Mouse (Mus musculus): ENCODE measurements around the gene Nagpa. TPM values are rescaled to one million over a fixed set of nuclear protein-coding genes. Genes with fewer than 3 reads are reported as not detected.

Gene Nagpa
- polyA plus RNA-seq, 1 experiment, result 22.5 TPM

GRCm38 (mm10) chr16:5195080-5195479 is 8.7 kb downstream of the Nagpa start:
- Histone ChIP-seq H3K36me3 (ENCODE audit: control insufficient read depth, insufficient read depth) (no peaks in the 10 kb centered on the region), H3ac (ENCODE audit: control insufficient read depth, insufficient read length, low read depth) (no peak overlapping the region), H3K79me2 (ENCODE audit: control insufficient read depth, insufficient read depth) (no peaks in the 10 kb centered on the region), H3K4me3 (ENCODE audit: insufficient read depth, poor library complexity, severe bottlenecking) (no peak overlapping the region), H3K79me3 (ENCODE audit: low read depth) (no peaks in the 10 kb centered on the region), H3K27me3 (ENCODE audit: control insufficient read depth, insufficient read depth, insufficient read length) (peaks cover 2% of the 10 kb centered on the region)
- no peak for TF ChIP-seq USF1 (IDR thresholded peaks at IDR 0.05; ENCODE audit: low read depth)
- TF ChIP-seq MYOD1 (IDR thresholded peaks at IDR 0.05; ENCODE audit: control insufficient read depth, insufficient read length, low read depth), result no peak
- no peak for TF ChIP-seq MAX (IDR thresholded peaks at IDR 0.05)
- no peak for TF ChIP-seq CTCF (IDR thresholded peaks at IDR 0.05; ENCODE audit: control insufficient read depth, insufficient read depth, insufficient read length)
- TF ChIP-seq MYOG (IDR thresholded peaks at IDR 0.05; ENCODE audit: control insufficient read depth, extremely low read depth, insufficient read length), result no peak
- no peak for TF ChIP-seq FOSL1 (IDR thresholded peaks at IDR 0.05; ENCODE audit: insufficient read depth, low read length, poor library complexity, severe bottlenecking)
- TF ChIP-seq CEBPB (IDR thresholded peaks at IDR 0.05; ENCODE audit: low read depth), result no peak

- H3K79me2 ChIP-seq (ENCODE audit: control insufficient read depth, insufficient read depth), result no peaks in the 10 kb centered on the region
- H3ac ChIP-seq (ENCODE audit: control insufficient read depth, insufficient read length, low read depth), result no peak overlapping the region
- TF ChIP-seq MAX (IDR thresholded peaks at IDR 0.05), result no peak
- no peak overlapping the region for H3K4me3 ChIP-seq (ENCODE audit: insufficient read depth, poor library complexity, severe bottlenecking)
- H3K79me3 ChIP-seq (ENCODE audit: low read depth), result no peaks in the 10 kb centered on the region
- H3K36me3 ChIP-seq (ENCODE audit: control insufficient read depth, insufficient read depth), result no peaks in the 10 kb centered on the region
- H3K27me3 ChIP-seq (ENCODE audit: control insufficient read depth, insufficient read depth, insufficient read length), result peaks cover 42% of the 10 kb centered on the region
These were observed 17.6 kb downstream of the Nagpa start for GRCm38 (mm10) chr16:5186234-5186633.

GRCm38 (mm10) chr16:5185691-5186090 is 18.1 kb downstream of the Nagpa start:
- Histone ChIP-seq H3K79me3 (ENCODE audit: low read depth) (no peaks in the 10 kb centered on the region), H3ac (ENCODE audit: control insufficient read depth, insufficient read length, low read depth) (no peak overlapping the region), H3K27me3 (ENCODE audit: control insufficient read depth, insufficient read depth, insufficient read length) (peaks cover 47% of the 10 kb centered on the region), H3K79me2 (ENCODE audit: control insufficient read depth, insufficient read depth) (no peaks in the 10 kb centered on the region), H3K4me3 (ENCODE audit: insufficient read depth, poor library complexity, severe bottlenecking) (no peak overlapping the region), H3K36me3 (ENCODE audit: control insufficient read depth, insufficient read depth) (no peaks in the 10 kb centered on the region)
- TF ChIP-seq USF1 (IDR thresholded peaks at IDR 0.05; ENCODE audit: low read depth), result no peak
- no peak for TF ChIP-seq CEBPB (IDR thresholded peaks at IDR 0.05; ENCODE audit: low read depth)
- no peak for TF ChIP-seq CTCF (IDR thresholded peaks at IDR 0.05; ENCODE audit: control insufficient read depth, insufficient read depth, insufficient read length)

- Histone ChIP-seq H3ac (ENCODE audit: control insufficient read depth, insufficient read length, low read depth) (no peak overlapping the region), H3K4me3 (ENCODE audit: insufficient read depth, poor library complexity, severe bottlenecking) (no peak overlapping the region), H3K79me3 (ENCODE audit: low read depth) (no peaks in the 10 kb centered on the region), H3K79me2 (ENCODE audit: control insufficient read depth, insufficient read depth) (no peaks in the 10 kb centered on the region), H3K36me3 (ENCODE audit: control insufficient read depth, insufficient read depth) (no peaks in the 10 kb centered on the region), H3K27me3 (ENCODE audit: control insufficient read depth, insufficient read depth, insufficient read length) (peaks cover 48% of the 10 kb centered on the region)
- TF ChIP-seq CTCF (IDR thresholded peaks at IDR 0.05; ENCODE audit: control insufficient read depth, insufficient read depth, insufficient read length) (no peak), MAX (IDR thresholded peaks at IDR 0.05) (no peak), USF1 (IDR thresholded peaks at IDR 0.05; ENCODE audit: low read depth) (no peak), MYOD1 (IDR thresholded peaks at IDR 0.05; ENCODE audit: control insufficient read depth, insufficient read length, low read depth) (no peak), FOSL1 (IDR thresholded peaks at IDR 0.05; ENCODE audit: insufficient read depth, low read length, poor library complexity, severe bottlenecking) (no peak), CEBPB (IDR thresholded peaks at IDR 0.05; ENCODE audit: low read depth) (no peak)
These were observed 18.9 kb downstream of the Nagpa start for GRCm38 (mm10) chr16:5184956-5185355.

GRCm38 (mm10) chr16:5184101-5184500 is 19.7 kb downstream of the Nagpa start:
- H3K27me3 ChIP-seq (ENCODE audit: control insufficient read depth, insufficient read depth, insufficient read length), result peaks cover 51% of the 10 kb centered on the region
- no peaks in the 10 kb centered on the region for H3K79me3 ChIP-seq (ENCODE audit: low read depth)
- TF ChIP-seq FOSL1 (IDR thresholded peaks at IDR 0.05; ENCODE audit: insufficient read depth, low read length, poor library complexity, severe bottlenecking), result no peak
- no peak for TF ChIP-seq CTCF (IDR thresholded peaks at IDR 0.05; ENCODE audit: control insufficient read depth, insufficient read depth, insufficient read length)
- no peak for TF ChIP-seq MAX (IDR thresholded peaks at IDR 0.05)
- TF ChIP-seq MYOD1 (IDR thresholded peaks at IDR 0.05; ENCODE audit: control insufficient read depth, insufficient read length, low read depth), result no peak
- no peak for TF ChIP-seq MYOG (IDR thresholded peaks at IDR 0.05; ENCODE audit: control insufficient read depth, extremely low read depth, insufficient read length)
- TF ChIP-seq USF1 (IDR thresholded peaks at IDR 0.05; ENCODE audit: low read depth), result no peak
- TF ChIP-seq CEBPB (IDR thresholded peaks at IDR 0.05; ENCODE audit: low read depth), result no peak
- H3ac ChIP-seq (ENCODE audit: control insufficient read depth, insufficient read length, low read depth), result no peak overlapping the region
- H3K36me3 ChIP-seq (ENCODE audit: control insufficient read depth, insufficient read depth), result no peaks in the 10 kb centered on the region
- H3K79me2 ChIP-seq (ENCODE audit: control insufficient read depth, insufficient read depth), result no peaks in the 10 kb centered on the region
- H3K4me3 ChIP-seq (ENCODE audit: insufficient read depth, poor library complexity, severe bottlenecking), result no peak overlapping the region

GRCm38 (mm10) chr16:5183310-5183975 is 20.4 kb downstream of the Nagpa start:
- Histone ChIP-seq H3K27me3 (ENCODE audit: control insufficient read depth, insufficient read depth, insufficient read length) (peaks cover 56% of the 10 kb centered on the region), H3K79me2 (ENCODE audit: control insufficient read depth, insufficient read depth) (no peaks in the 10 kb centered on the region), H3K4me3 (ENCODE audit: insufficient read depth, poor library complexity, severe bottlenecking) (no peak overlapping the region), H3K79me3 (ENCODE audit: low read depth) (no peaks in the 10 kb centered on the region), H3ac (ENCODE audit: control insufficient read depth, insufficient read length, low read depth) (no peak overlapping the region), H3K36me3 (ENCODE audit: control insufficient read depth, insufficient read depth) (no peaks in the 10 kb centered on the region)
- TF ChIP-seq MAX (IDR thresholded peaks at IDR 0.05), result no peak
- TF ChIP-seq CEBPB (IDR thresholded peaks at IDR 0.05; ENCODE audit: low read depth), result no peak
- no peak for TF ChIP-seq MYOG (IDR thresholded peaks at IDR 0.05; ENCODE audit: control insufficient read depth, extremely low read depth, insufficient read length)
- no peak for TF ChIP-seq FOSL1 (IDR thresholded peaks at IDR 0.05; ENCODE audit: insufficient read depth, low read length, poor library complexity, severe bottlenecking)
- TF ChIP-seq USF1 (IDR thresholded peaks at IDR 0.05; ENCODE audit: low read depth), result no peak
- no peak for TF ChIP-seq MYOD1 (IDR thresholded peaks at IDR 0.05; ENCODE audit: control insufficient read depth, insufficient read length, low read depth)
- no peak for TF ChIP-seq CTCF (IDR thresholded peaks at IDR 0.05; ENCODE audit: control insufficient read depth, insufficient read depth, insufficient read length)
